Mouse (Mus musculus) urinary bladder, adult 18-20 months (tissue): ENCODE measurements around the gene Rnf151.
"Not testable (repeated sequence)": the region's sequence is repeated elsewhere in the genome, so short reads cannot be mapped to it uniquely, and the experiment has no call there.

Source experiments
- DNase-seq, 2 experiments: peaks; one replicate each; pipeline ENCODE4 v3.0.0; 2022; ENCODE audit warnings: low spot score in 2 of 2, mixed read lengths in 2 of 2

Gene Rnf151

GRCm38 (mm10) chr17:24705821-24706220 is 12.0 kb downstream of the Rnf151 start:
- DNase-seq = no peak

- no peak for DNase-seq
Measured at GRCm38 (mm10) chr17:24701251-24701650, 16.6 kb downstream of the Rnf151 start.

GRCm38 (mm10) chr17:24699473-24699872 is 18.4 kb downstream of the Rnf151 start:
- no peak for DNase-seq

- no peak for DNase-seq
Measured at GRCm38 (mm10) chr17:24698715-24699114, 19.1 kb downstream of the Rnf151 start.

GRCm38 (mm10) chr17:24697985-24698384 is 19.9 kb downstream of the Rnf151 start:
- no peak for DNase-seq

- DNase-seq = peak; percentile 78 to 85
Measured at GRCm38 (mm10) chr17:24696011-24696697, 21.7 kb downstream of the Rnf151 start, which contains the start of the genes Gfer and Noxo1. Gene Gfer, minus strand, starts transcription at chr17:24696156. Gene Noxo1, plus strand, starts transcription at chr17:24696234.

- DNase-seq = peak in 1 of 2 experiments; percentile 44
Measured at GRCm38 (mm10) chr17:24695326-24696010, 22.4 kb downstream of the Rnf151 start.

GRCm38 (mm10) chr17:24692385-24692784 is 25.5 kb downstream of the Rnf151 start:
- DNase-seq = no peak

GRCm38 (mm10) chr17:24689251-24690081 is 28.4 kb downstream of the Rnf151 start, which contains the start of gene Syngr3:
Gene Syngr3, minus strand, starts transcription at chr17:24689955.
- no peak for DNase-seq

GRCm38 (mm10) chr17:24687599-24687998 is 30.3 kb downstream of the Rnf151 start:
- no peak for DNase-seq

GRCm38 (mm10) chr17:24687146-24687595 is 30.7 kb downstream of the Rnf151 start:
- DNase-seq = peak in 1 of 2 experiments; percentile 58

GRCm38 (mm10) chr17:24686514-24686913 is 31.3 kb downstream of the Rnf151 start:
- DNase-seq = no peak

- DNase-seq = no peak
Measured at GRCm38 (mm10) chr17:24677500-24678080, 40.3 kb downstream of the Rnf151 start.

- DNase-seq = no peak
Measured at GRCm38 (mm10) chr17:24676877-24677276, 41.0 kb downstream of the Rnf151 start.

- no peak for DNase-seq
Measured at GRCm38 (mm10) chr17:24676187-24676586, 41.7 kb downstream of the Rnf151 start.

- DNase-seq = no peak
Measured at GRCm38 (mm10) chr17:24674277-24674676, 43.6 kb downstream of the Rnf151 start.

GRCm38 (mm10) chr17:24672141-24672540 is 45.7 kb downstream of the Rnf151 start:
- DNase-seq = no peak

- no peak for DNase-seq
Measured at GRCm38 (mm10) chr17:24671346-24671745, 46.5 kb downstream of the Rnf151 start.

GRCm38 (mm10) chr17:24670246-24670844 is 47.5 kb downstream of the Rnf151 start:
- DNase-seq = no peak

- peak; percentile 91 for DNase-seq
Measured at GRCm38 (mm10) chr17:24669545-24670245, 48.2 kb downstream of the Rnf151 start, which contains the start of gene Zfp598. Gene Zfp598, plus strand, starts transcription at chr17:24669687.

GRCm38 (mm10) chr17:24669214-24669544 is 48.7 kb downstream of the Rnf151 start:
- DNase-seq = not testable (repeated sequence)
